Mouse (Mus musculus) cortical plate, adult 2 months (tissue): ENCODE measurements around the gene Nckap5. TPM values are rescaled to one million over a fixed set of nuclear protein-coding genes. Genes with fewer than 3 reads are reported as not detected.

Experiments
- H3K27ac ChIP-seq: fragments of 200-500 bp; 2 replicates; pipeline ENCODE4 v1.5.1; 2012; ENCODE audit warnings: low read length, control low read depth, inconsistent platforms; ENCODE audit not compliant: insufficient read depth
- H3K4me1 ChIP-seq: fragments of 200-500 bp; 2 replicates; pipeline ENCODE4 v1.6.1; 2011; ENCODE audit warnings: low read length; ENCODE audit not compliant: control insufficient read depth, insufficient read depth
- H3K4me3 ChIP-seq: fragments of 200-500 bp; 2 replicates; pipeline ENCODE4 v1.5.1; 2011; ENCODE audit warnings: mild to moderate bottlenecking, low read length, control low read depth; ENCODE audit not compliant: insufficient read depth
- CTCF ChIP-seq: fragments of 200-500 bp; IDR thresholded peaks from 2 replicates; pipeline ENCODE4 v1.5.1; 2011; ENCODE audit warnings: mild to moderate bottlenecking, control low read depth, low read length; ENCODE audit not compliant: insufficient read depth; ENCODE audit errors: extremely low read depth
- POLR2A ChIP-seq: fragments of 200-500 bp; IDR thresholded peaks from 2 replicates; pipeline ENCODE4 v1.6.1; 2011; ENCODE audit warnings: mild to moderate bottlenecking, low read length, control low read depth; ENCODE audit not compliant: insufficient read depth; ENCODE audit errors: extremely low read depth
- polyA plus RNA-seq: library from polyadenylated mRNA; depleted of rRNA; stranded (reverse); fragments of >200 nt; gene quantifications from 2 replicates; pipeline ENCODE4 v1.2.3, GENCODE M21; 2012

Gene Nckap5
- polyA plus RNA-seq, 1 experiment = 3.1 TPM

- no peaks in the 10 kb centered on the region for H3K4me1 ChIP-seq
- H3K4me3 ChIP-seq = peak overlapping the region; percentile 62
- peak; percentile 58; the same call in 1 of the 2 replicates for TF ChIP-seq POLR2A
- TF ChIP-seq CTCF = no peak
- no peak overlapping the region for H3K27ac ChIP-seq
Observed at GRCm38 (mm10) chr1:125911901-125912445, 918.6 kb downstream of the Nckap5 start.

- TF ChIP-seq POLR2A (no peak), CTCF (no peak)
- Histone ChIP-seq H3K4me1 (no peaks in the 10 kb centered on the region), H3K27ac (no peak overlapping the region), H3K4me3 (peak overlapping the region; percentile 62)
Observed at GRCm38 (mm10) chr1:125911337-125911900, 919.2 kb downstream of the Nckap5 start.

- no peak overlapping the region for H3K27ac ChIP-seq
- TF ChIP-seq CTCF (no peak), POLR2A (no peak)
- peak overlapping the region; percentile 62 for H3K4me3 ChIP-seq
- H3K4me1 ChIP-seq = no peaks in the 10 kb centered on the region
Observed at GRCm38 (mm10) chr1:125910871-125911265, 919.7 kb downstream of the Nckap5 start.

GRCm38 (mm10) chr1:125910211-125910870, 920.3 kb downstream of the Nckap5 start:
- Histone ChIP-seq H3K4me3 (peak overlapping the region; percentile 62), H3K27ac (no peak overlapping the region), H3K4me1 (no peaks in the 10 kb centered on the region)
- TF ChIP-seq POLR2A (no peak), CTCF (no peak)

DNA sequence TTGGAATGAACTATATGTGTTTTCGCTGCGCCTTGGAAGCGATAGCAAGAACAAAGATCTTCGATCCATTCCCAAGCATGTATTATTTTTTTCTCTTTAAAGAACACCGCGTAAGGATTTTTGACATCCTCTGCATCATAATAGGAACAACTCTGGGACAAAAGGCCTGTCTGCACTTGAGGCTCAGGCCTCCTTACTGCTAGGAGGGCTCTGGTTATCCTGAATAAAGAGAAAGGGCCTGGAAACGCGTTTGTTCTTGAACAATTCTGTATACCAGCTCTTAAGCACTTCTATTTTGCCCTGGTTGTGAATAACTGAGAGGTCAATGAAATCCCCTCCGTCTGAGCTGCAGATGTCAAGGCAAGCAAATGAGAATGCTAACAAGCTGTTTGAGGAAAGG, 937.4 kb downstream of the Nckap5 start:
- TF ChIP-seq POLR2A = no peak
- no peak for TF ChIP-seq CTCF
- H3K4me1 ChIP-seq = no peaks in the 10 kb centered on the region
- H3K4me3 ChIP-seq = no peak overlapping the region
- H3K27ac ChIP-seq = no peak overlapping the region

DNA sequence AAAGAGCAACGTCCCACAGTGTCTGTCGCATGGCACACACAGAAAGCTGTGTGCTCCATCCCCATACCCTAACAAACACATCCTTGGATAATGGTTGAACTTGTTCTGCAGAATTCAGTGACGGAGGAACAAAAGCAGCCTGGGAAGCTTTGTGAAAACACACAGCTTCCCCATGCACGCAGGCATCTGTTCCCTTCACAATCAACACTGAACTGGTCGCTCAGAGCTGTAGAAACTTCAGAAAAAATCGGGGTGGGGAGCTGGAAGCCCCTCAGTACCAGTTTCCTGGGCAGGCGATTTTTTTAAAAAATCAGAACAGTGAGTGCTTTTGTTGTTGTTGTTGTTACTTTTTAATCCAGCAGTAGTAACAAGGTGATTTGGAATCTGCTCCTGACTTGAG, 960.5 kb downstream of the Nckap5 start:
- H3K4me3 ChIP-seq = no peak overlapping the region
- H3K27ac ChIP-seq = no peak overlapping the region
- 0 out of 2 replicates have a peak, but pooled peaks cover 1% of the 10 kb centered on the region for H3K4me1 ChIP-seq
- no peak for TF ChIP-seq POLR2A
- no peak for TF ChIP-seq CTCF
